Mouse (Mus musculus): Measurements from ENCODE around the gene Mt4.

Gene Mt4

GRCm38 (mm10) chr8:94136933-94137332 lies at the start of gene Mt4:
Gene Mt4 (plus strand): TSS chr8:94137197.
- no peak for DNase-seq (ENCODE audit: low spot score)

GRCm38 (mm10) chr8:94087964-94088363 lies 49.0 kb upstream of the Mt4 start:
- DNase-seq (ENCODE audit: low spot score) = no peak

GRCm38 (mm10) chr8:94089715-94090114 lies 47.3 kb upstream of the Mt4 start:
- DNase-seq (ENCODE audit: low spot score) = no peak

- DNase-seq (ENCODE audit: low spot score) = no peak
Measured at GRCm38 (mm10) chr8:94092848-94093247, 44.1 kb upstream of the Mt4 start.

- DNase-seq (ENCODE audit: low spot score) = no peak
Measured at GRCm38 (mm10) chr8:94094281-94094680, 42.7 kb upstream of the Mt4 start.

- DNase-seq (ENCODE audit: low spot score) = peak; percentile 99
Measured at GRCm38 (mm10) chr8:94098081-94098974, 38.7 kb upstream of the Mt4 start, which contains the start of gene Bbs2. Gene Bbs2 (minus strand): TSS chr8:94098928.

GRCm38 (mm10) chr8:94098996-94099395 lies 38.0 kb upstream of the Mt4 start:
- DNase-seq (ENCODE audit: low spot score) = no peak

GRCm38 (mm10) chr8:94104146-94104545 lies 32.9 kb upstream of the Mt4 start:
- DNase-seq (ENCODE audit: low spot score) = no peak

GRCm38 (mm10) chr8:94107871-94108270 lies 29.1 kb upstream of the Mt4 start:
- DNase-seq (ENCODE audit: low spot score) = no peak

- DNase-seq (ENCODE audit: low spot score) = no peak
Measured at GRCm38 (mm10) chr8:94109396-94109795, 27.6 kb upstream of the Mt4 start.

- DNase-seq (ENCODE audit: low spot score) = no peak
Measured at GRCm38 (mm10) chr8:94109835-94110234, 27.2 kb upstream of the Mt4 start.

GRCm38 (mm10) chr8:94110526-94111177 lies 26.3 kb upstream of the Mt4 start:
- no peak for DNase-seq (ENCODE audit: low spot score)

GRCm38 (mm10) chr8:94113435-94113834 lies 23.6 kb upstream of the Mt4 start:
- no peak for DNase-seq (ENCODE audit: low spot score)

- no peak for DNase-seq (ENCODE audit: low spot score)
Measured at GRCm38 (mm10) chr8:94113972-94114371, 23.0 kb upstream of the Mt4 start.

GRCm38 (mm10) chr8:94118776-94119430 lies 18.1 kb upstream of the Mt4 start:
- DNase-seq (ENCODE audit: low spot score) = no peak

- no peak for DNase-seq (ENCODE audit: low spot score)
Measured at GRCm38 (mm10) chr8:94121625-94122024, 15.4 kb upstream of the Mt4 start.

- DNase-seq (ENCODE audit: low spot score) = no peak
Measured at GRCm38 (mm10) chr8:94122711-94123468, 14.1 kb upstream of the Mt4 start.

- DNase-seq (ENCODE audit: low spot score) = no peak
Measured at GRCm38 (mm10) chr8:94127711-94128110, 9.3 kb upstream of the Mt4 start.

GRCm38 (mm10) chr8:94129133-94129789 lies 7.7 kb upstream of the Mt4 start:
- DNase-seq (ENCODE audit: low spot score) = no peak

- no peak for DNase-seq (ENCODE audit: low spot score)
Measured at GRCm38 (mm10) chr8:94130126-94130525, 6.9 kb upstream of the Mt4 start.

GRCm38 (mm10) chr8:94132096-94132495 lies 4.9 kb upstream of the Mt4 start:
- no peak for DNase-seq (ENCODE audit: low spot score)
